Mouse (Mus musculus): Measurements from ENCODE around the gene Hoxc13. TPM values are rescaled to one million over a fixed set of nuclear protein-coding genes. Genes with fewer than 3 reads are reported as not detected.

The Hoxc13 gene
- polyA plus RNA-seq, 1 experiment from 2014 or later, result not detected

DNA sequence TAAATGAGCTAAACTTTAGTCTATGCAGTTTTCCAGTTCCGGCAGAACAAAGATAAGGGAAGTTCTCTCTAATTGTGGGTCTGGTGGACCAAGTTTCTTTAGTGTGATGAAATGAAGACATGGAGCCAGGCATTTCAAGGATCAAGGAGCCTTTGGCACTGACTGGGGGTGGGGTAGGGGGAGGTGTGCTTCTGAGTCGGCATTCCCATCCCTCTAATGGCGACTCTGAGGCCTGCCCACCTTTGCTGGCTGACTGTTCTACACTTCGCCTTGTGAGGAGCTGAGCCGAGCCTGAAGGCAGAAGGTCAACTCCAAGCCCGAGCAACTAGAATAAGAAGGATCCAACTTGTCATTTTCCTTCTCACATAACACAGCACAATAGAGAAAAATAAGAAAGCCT is 40.8 kb downstream of the Hoxc13 start:
- no peak for DNase-seq (ENCODE audit: low spot score)
- WGBS, result 6% methylated on average over 6 of the region's 6 CpGs
- Histone ChIP-seq H3K4me1 (peaks cover 5% of the 10 kb centered on the region; the same call in 1 of the 2 replicates), H3K9me3 (replicated peaks) (no peaks in the 10 kb centered on the region), H3K27me3 (ENCODE audit: low read depth, poor library complexity, severe bottlenecking) (peaks cover 100% of the 10 kb centered on the region), H3K4me3 (no peak overlapping the region), H3K36me3 (no peaks in the 10 kb centered on the region), H3K27ac (replicated peaks) (no peak overlapping the region)

DNA sequence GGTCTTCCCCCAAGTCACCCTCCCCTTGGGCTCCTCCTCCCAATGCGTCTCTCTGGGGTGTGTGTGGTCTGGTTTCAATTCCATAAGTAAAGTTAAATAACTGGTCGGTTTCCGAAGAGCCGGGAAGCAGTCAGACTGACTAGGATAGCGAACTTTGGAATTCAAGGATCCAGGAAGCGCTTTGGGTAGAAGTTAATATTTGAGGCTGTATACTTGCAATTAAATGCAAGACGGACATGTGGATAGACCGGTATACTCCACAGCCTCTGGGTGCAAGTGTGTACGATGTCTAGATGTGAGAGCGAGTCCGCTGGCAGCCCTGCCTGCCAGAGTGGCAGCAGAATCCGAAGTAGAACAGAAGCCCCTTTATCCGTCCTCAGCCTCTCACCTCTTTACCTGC is 41.6 kb downstream of the Hoxc13 start:
- H3K4me3 ChIP-seq, result no peak overlapping the region
- WGBS, result 3% methylated on average over 13 of the region's 13 CpGs
- no peaks in the 10 kb centered on the region for H3K36me3 ChIP-seq
- no peak for DNase-seq (ENCODE audit: low spot score)
- peaks cover 100% of the 10 kb centered on the region for H3K27me3 ChIP-seq (ENCODE audit: low read depth, poor library complexity, severe bottlenecking)
- H3K9me3 ChIP-seq (replicated peaks), result no peaks in the 10 kb centered on the region
- H3K4me1 ChIP-seq, result peaks cover 7% of the 10 kb centered on the region; the same call in 1 of the 2 replicates
- no peak overlapping the region for H3K27ac ChIP-seq (replicated peaks)

- peaks cover 7% of the 10 kb centered on the region; the same call in 1 of the 2 replicates for H3K4me1 ChIP-seq
- DNase-seq (ENCODE audit: low spot score), result no peak
- under 1% methylated on average over 8 of the region's 8 CpGs for WGBS
- H3K9me3 ChIP-seq (replicated peaks), result no peaks in the 10 kb centered on the region
- H3K4me3 ChIP-seq, result no peak overlapping the region
- H3K27ac ChIP-seq (replicated peaks), result no peak overlapping the region
- H3K36me3 ChIP-seq, result no peaks in the 10 kb centered on the region
- H3K27me3 ChIP-seq (ENCODE audit: low read depth, poor library complexity, severe bottlenecking), result peaks cover 100% of the 10 kb centered on the region
Measured at GRCm38 (mm10) chr15:102963259-102963658, 42.4 kb downstream of the Hoxc13 start.

DNA sequence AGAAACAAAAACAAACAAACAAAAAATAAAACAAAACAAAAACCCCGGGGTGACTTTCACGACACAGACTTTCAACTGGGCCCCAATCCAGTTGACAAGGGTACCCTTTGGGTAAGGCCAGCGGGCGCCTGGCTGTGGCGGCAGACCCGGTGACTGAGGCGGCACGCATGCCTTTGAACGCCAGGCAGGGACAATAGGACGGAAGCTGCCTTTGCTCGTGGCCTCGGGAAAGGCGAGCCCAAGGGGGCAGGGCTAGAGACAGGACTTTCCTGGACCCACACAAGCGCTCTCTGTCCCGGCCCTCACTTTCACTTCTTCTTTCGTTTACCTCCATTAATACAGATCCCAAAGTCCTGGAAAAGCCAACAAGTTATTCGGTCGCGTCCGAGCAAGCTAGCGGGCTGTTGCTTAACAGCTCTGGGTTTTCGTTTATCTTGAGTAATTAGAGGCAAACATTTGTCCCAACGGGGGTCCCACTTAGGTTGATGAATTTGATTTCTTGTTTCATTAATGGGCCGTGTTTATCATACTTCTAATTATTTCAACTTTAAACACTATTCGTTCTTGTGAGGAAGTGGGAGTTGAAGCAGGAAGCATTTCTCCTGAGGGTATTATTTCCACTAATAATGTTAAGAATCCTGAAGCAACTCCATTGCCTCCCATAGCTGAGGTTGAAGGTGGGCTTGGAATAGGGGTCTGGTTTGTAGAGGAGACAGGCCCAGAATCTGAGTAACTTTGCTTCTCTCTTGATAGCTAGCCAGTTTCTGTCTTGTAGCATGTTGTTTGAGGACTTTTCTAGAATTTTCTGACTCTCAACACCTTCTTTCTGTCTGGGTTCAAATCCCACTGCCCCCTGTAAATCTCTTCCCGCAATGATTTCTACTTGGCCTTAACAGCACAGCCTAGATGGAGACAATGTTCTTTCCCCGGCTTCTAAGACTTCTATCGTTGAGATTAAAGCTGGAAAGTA is 43.1 kb downstream of the Hoxc13 start:
- Histone ChIP-seq H3K4me1 (peaks cover 7% of the 10 kb centered on the region; the same call in 1 of the 2 replicates), H3K9me3 (replicated peaks) (no peaks in the 10 kb centered on the region), H3K4me3 (no peak overlapping the region), H3K27ac (replicated peaks) (no peak overlapping the region), H3K27me3 (ENCODE audit: low read depth, poor library complexity, severe bottlenecking) (peaks cover 100% of the 10 kb centered on the region), H3K36me3 (no peaks in the 10 kb centered on the region)
- WGBS, result 2% methylated on average over 28 of the region's 28 CpGs
- peak; percentile 76 for DNase-seq (ENCODE audit: low spot score)

DNA sequence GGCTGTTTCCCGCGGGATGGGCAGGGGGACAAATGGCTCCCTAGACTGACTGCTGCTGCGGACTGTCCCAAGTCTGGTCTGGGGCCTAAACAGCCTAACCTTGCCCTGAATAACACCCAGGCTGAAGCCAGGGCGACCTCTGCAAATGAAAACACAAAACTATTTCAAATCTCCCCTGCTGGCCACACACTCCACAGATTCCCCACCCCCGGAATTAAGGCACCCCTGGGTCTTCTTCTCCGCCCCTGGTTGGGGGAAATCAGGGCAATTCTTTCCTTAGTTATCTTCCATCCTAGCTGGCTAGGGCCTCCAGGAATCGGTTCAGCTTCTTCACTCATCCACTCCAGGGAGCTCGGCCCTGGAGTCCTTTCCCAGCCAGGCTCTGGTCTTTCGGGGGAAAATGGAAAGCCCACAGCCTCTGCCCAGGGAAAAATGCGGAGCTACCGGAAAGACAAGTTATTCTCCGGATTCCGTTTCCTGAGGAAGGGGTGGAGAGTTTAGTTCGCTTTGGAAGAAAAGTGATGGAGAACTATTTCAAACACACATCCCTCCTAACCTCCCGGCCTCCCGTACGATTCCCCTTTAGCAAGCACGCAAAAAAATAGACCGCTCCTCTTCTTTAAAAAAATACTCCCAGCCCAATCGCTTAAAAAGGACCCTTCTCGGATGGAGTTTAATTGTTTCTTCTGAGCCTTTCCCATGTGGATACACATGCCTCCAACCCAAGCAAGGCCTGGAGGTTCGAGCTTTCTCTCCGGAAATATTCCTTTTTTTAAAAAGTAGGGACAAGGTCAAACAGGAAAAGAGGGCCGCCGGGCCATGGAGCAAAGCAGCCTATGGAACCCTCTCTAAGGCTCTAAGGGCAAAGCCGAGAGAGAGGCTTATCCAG is 44.3 kb downstream of the Hoxc13 start:
- Histone ChIP-seq H3K4me3 (no peak overlapping the region), H3K27me3 (ENCODE audit: low read depth, poor library complexity, severe bottlenecking) (peaks cover 100% of the 10 kb centered on the region), H3K36me3 (no peaks in the 10 kb centered on the region), H3K4me1 (peaks cover 7% of the 10 kb centered on the region; the same call in 1 of the 2 replicates), H3K27ac (replicated peaks) (no peak overlapping the region), H3K9me3 (replicated peaks) (no peaks in the 10 kb centered on the region)
- WGBS, result 2% methylated on average over 26 of the region's 26 CpGs
- DNase-seq (ENCODE audit: low spot score), result no peak

GRCm38 (mm10) chr15:102965892-102966775 is 45.2 kb downstream of the Hoxc13 start:
- 1% methylated on average over 30 of the region's 30 CpGs for WGBS
- Histone ChIP-seq H3K36me3 (no peaks in the 10 kb centered on the region), H3K27me3 (ENCODE audit: low read depth, poor library complexity, severe bottlenecking) (peaks cover 100% of the 10 kb centered on the region), H3K27ac (replicated peaks) (no peak overlapping the region), H3K9me3 (replicated peaks) (no peaks in the 10 kb centered on the region), H3K4me1 (peaks cover 7% of the 10 kb centered on the region; the same call in 1 of the 2 replicates), H3K4me3 (peak overlapping the region; percentile 22)
- DNase-seq (ENCODE audit: low spot score), result peak; percentile 87

DNA sequence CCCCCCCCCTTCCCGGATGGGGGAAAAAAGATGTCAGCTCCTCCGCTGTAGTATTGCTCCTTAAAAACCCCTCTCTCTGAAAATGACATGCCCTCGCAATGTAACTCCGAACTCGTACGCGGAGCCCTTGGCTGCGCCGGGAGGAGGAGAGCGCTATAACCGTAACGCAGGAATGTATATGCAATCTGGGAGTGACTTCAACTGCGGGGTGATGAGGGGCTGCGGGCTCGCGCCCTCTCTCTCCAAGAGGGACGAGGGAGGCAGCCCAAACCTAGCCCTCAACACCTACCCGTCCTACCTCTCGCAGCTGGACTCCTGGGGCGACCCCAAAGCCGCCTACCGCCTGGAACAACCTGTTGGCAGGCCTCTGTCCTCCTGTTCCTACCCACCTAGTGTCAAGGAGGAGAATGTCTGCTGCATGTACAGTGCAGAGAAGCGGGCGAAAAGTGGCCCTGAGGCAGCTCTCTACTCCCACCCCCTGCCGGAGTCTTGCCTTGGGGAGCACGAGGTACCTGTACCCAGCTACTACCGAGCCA is 45.9 kb downstream of the Hoxc13 start, which contains the start of gene Hoxc10:
Hoxc10 (plus strand) TSS at position 21 of the 536 bp plus-strand sequence.
- no peak for DNase-seq (ENCODE audit: low spot score)
- Histone ChIP-seq H3K4me1 (peaks cover 7% of the 10 kb centered on the region; the same call in 1 of the 2 replicates), H3K36me3 (no peaks in the 10 kb centered on the region), H3K4me3 (peak within 1 kb of the TSS; percentile 22), H3K27me3 (ENCODE audit: low read depth, poor library complexity, severe bottlenecking) (peaks cover 100% of the 10 kb centered on the region), H3K27ac (replicated peaks) (no peak within 1 kb of the TSS), H3K9me3 (replicated peaks) (no peaks in the 10 kb centered on the region)
- WGBS, result 3% methylated on average over 27 of the region's 27 CpGs

DNA sequence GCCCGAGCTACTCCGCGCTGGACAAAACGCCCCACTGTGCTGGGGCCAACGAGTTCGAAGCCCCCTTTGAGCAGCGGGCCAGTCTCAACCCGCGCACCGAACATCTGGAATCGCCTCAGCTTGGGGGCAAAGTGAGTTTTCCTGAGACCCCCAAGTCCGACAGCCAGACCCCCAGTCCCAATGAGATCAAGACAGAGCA is 46.3 kb downstream of the Hoxc13 start, which contains the start of gene Hoxc5:
Hoxc5 (plus strand) TSS at position 132 of the 199 bp plus-strand sequence.
- WGBS, result 2% methylated on average over 12 of the region's 12 CpGs
- Histone ChIP-seq H3K27ac (replicated peaks) (no peak within 1 kb of the TSS), H3K36me3 (no peaks in the 10 kb centered on the region), H3K4me1 (peaks cover 7% of the 10 kb centered on the region; the same call in 1 of the 2 replicates), H3K9me3 (replicated peaks) (no peaks in the 10 kb centered on the region), H3K27me3 (ENCODE audit: low read depth, poor library complexity, severe bottlenecking) (peaks cover 100% of the 10 kb centered on the region), H3K4me3 (peak within 1 kb of the TSS; percentile 22)
- no peak for DNase-seq (ENCODE audit: low spot score)

DNA sequence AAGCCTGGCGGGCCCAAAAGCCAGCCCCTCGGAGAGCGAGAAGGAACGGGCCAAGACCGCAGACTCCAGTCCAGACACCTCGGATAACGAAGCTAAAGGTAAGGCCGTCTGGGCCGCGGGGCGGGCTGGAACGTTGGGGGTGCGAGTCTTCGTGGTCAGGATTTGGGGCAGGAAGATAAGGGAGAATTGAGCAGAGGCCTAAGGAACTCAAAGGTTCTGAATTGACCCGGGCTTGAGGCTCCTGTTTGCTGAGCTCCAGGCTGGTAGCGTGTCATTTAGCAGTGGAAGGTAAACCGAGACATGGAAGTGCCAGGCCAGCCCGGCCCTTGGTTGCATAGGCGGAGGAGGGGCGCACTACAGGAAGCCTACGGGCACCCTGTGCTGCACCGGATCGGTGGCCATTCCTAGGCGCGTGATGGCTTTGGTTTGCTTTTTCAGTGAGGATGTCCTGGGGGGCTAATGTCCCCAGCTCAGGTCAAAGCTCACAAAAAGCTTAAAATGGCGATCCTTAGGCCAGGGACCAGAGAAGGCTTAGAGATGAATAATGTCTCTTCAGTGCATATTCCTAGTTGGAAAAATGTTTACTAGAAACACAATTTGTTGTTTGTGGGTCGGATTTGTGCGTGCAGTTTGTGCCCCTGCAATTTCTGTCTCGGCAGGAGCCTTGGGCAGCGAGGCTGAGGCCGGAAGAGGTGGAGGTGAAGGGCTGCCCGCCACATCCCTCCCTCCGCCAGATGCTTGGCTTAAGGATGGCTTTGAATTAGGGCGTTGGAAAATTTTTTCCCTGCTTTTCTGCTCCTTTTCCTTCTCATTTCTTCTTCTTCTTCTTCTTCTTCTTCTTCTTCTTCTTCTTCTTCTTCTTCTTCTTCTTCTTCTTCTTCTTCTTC is 46.9 kb downstream of the Hoxc13 start:
- 2% methylated on average over 34 of the region's 34 CpGs for WGBS
- H3K36me3 ChIP-seq, result no peaks in the 10 kb centered on the region
- no peak overlapping the region for H3K27ac ChIP-seq (replicated peaks)
- DNase-seq (ENCODE audit: low spot score), result no peak
- H3K4me1 ChIP-seq, result peaks cover 7% of the 10 kb centered on the region; the same call in 1 of the 2 replicates
- H3K4me3 ChIP-seq, result no peak overlapping the region
- H3K27me3 ChIP-seq (ENCODE audit: low read depth, poor library complexity, severe bottlenecking), result peaks cover 100% of the 10 kb centered on the region
- no peaks in the 10 kb centered on the region for H3K9me3 ChIP-seq (replicated peaks)

- Histone ChIP-seq H3K27ac (replicated peaks) (no peak overlapping the region), H3K4me3 (no peak overlapping the region), H3K9me3 (replicated peaks) (no peaks in the 10 kb centered on the region), H3K27me3 (ENCODE audit: low read depth, poor library complexity, severe bottlenecking) (peaks cover 100% of the 10 kb centered on the region), H3K36me3 (no peaks in the 10 kb centered on the region), H3K4me1 (peaks cover 7% of the 10 kb centered on the region; the same call in 1 of the 2 replicates)
- no peak for DNase-seq (ENCODE audit: low spot score)
- 70% methylated on average over 1 of the region's 1 CpGs for WGBS
Measured at GRCm38 (mm10) chr15:102969296-102969695, 48.4 kb downstream of the Hoxc13 start.

DNA sequence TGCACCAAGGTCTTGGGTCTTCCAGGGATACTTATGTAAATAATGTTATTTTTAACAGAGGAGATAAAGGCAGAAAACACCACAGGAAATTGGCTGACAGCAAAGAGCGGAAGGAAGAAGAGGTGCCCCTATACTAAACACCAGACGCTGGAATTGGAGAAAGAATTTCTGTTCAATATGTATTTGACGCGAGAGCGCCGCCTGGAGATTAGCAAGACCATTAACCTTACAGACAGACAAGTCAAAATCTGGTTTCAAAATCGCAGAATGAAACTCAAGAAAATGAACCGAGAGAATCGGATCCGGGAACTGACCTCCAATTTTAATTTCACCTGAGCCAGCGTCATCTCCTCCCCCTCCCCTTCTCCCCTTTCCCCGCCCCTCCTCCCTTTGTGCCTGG is 49.8 kb downstream of the Hoxc13 start:
- H3K4me3 ChIP-seq, result no peak overlapping the region
- H3K9me3 ChIP-seq (replicated peaks), result no peaks in the 10 kb centered on the region
- H3K36me3 ChIP-seq, result no peaks in the 10 kb centered on the region
- no peak for DNase-seq (ENCODE audit: low spot score)
- no peak overlapping the region for H3K27ac ChIP-seq (replicated peaks)
- WGBS, result 3% methylated on average over 12 of the region's 12 CpGs
- H3K27me3 ChIP-seq (ENCODE audit: low read depth, poor library complexity, severe bottlenecking), result peaks cover 100% of the 10 kb centered on the region
- peaks cover 7% of the 10 kb centered on the region; the same call in 1 of the 2 replicates for H3K4me1 ChIP-seq

Data from midbrain, embryonic 10.5 days (tissue).